Mouse (Mus musculus) ES-Bruce4 (cell line): ENCODE results near the gene Olfr733.

Experiments used
- CTCF ChIP-seq: IDR thresholded peaks from one replicate; pipeline ENCODE4 v1.8.1; 2011; ENCODE audit warnings: low read depth, low read length
- EP300 ChIP-seq: IDR thresholded peaks from 2 replicates; pipeline ENCODE4 v1.6.1; 2011; ENCODE audit warnings: low read depth, low read length; ENCODE audit not compliant: insufficient read depth
- POLR2A ChIP-seq: IDR thresholded peaks from one replicate; pipeline ENCODE4 v1.8.1; 2011; ENCODE audit warnings: low read length; ENCODE audit not compliant: insufficient read depth

GRCm38 (mm10) chr14:50301422-50301821, at the start of gene Olfr733:
- TF ChIP-seq POLR2A (no peak), CTCF (no peak), EP300 (no peak)
